Mouse (Mus musculus) megakaryocyte, embryonic 14.5 days (primary cell): ENCODE data around the gene Gm49373.

Source experiments
- FLI1 ChIP-seq: IDR thresholded peaks from 2 replicates; pipeline ENCODE4 v1.6.1; 2012; ENCODE audit warnings: low read length, inconsistent platforms, mixed read lengths
- GATA1 ChIP-seq: IDR thresholded peaks from 3 replicates; pipeline ENCODE4 v1.6.1; 2012; ENCODE audit warnings: mixed read lengths, low read length, inconsistent platforms, borderline replicate concordance

- TF ChIP-seq GATA1 = no peak
- TF ChIP-seq FLI1 = no peak
Observed at GRCm38 (mm10) chr9:21043563-21043962, 29.3 kb downstream of the Gm49373 start.
